Comparison of ENCODE assay signal across 13 mouse cellular contexts in the genomic region with DNA sequence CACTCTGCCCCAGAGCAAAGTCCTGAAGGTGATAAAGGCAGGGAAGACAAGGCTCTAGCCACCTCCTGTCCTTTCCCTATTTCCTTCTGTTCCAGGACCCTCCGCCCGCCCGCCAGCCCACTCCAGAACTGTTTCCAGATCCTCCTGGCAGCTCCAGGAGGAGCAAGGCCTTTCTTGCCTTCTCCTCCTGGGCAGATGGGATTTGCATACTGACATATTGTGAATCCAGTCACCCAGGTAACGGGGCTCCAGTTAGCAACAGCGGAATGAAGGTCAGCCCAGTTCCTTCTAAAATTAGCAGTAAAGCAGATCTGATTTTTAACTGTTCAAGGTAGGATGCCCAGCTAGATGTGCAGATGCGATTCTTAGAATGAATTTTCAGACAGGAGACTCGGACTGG.
A peak's percentile ranks its signal among the peaks of the same experiment; 100 is the strongest.
DNase-seq lines count a peak whose midpoint lies in the region; ATAC-seq and TF ChIP-seq lines count a peak whose summit lies in the region.
"Had no signal": no experiment of that assay in that cellular context is flagged by ENCODE, and none has a peak within 500 bp of the region (broad histone marks: within the 10 kb centered on the region; RNA-seq: fewer than 3 reads in every experiment).

No protein-coding gene starts in this region.

- no peak for DNase-seq in gastrocnemius, adult 2 months
- DNase-seq in gastrocnemius, postnatal 10 days: no peak
- no peak for DNase-seq in midbrain, embryonic 14.5 days
- no peak for DNase-seq in midbrain, embryonic 10.5 days (ENCODE audit: low spot score)
- peak; percentile 45 to 59 for DNase-seq in cerebellum, adult 18-20 months
- DNase-seq in embryo, embryonic 11 days: no peak
- DNase-seq in ovary, postnatal 14 days (ENCODE audit: low spot score): no peak
- DNase-seq: liver; lung, postnatal 36 days had no signal

- peak overlapping the region; percentile 77 for H3K27ac ChIP-seq in gastrocnemius, adult 2 months
- H3K27ac ChIP-seq in midbrain, embryonic 14.5 days (replicated peaks; ENCODE audit: low read depth, low read length): 0 out of 2 replicates have a peak overlapping the region, but pooled peaks have one; percentile 1
- H3K27ac ChIP-seq in midbrain, embryonic 10.5 days (replicated peaks): no peak overlapping the region
- H3K27ac ChIP-seq in midbrain, embryonic 15.5 days: 0 out of 2 replicates have a peak overlapping the region, but pooled peaks have one; percentile 12
- H3K27ac ChIP-seq: hindbrain, embryonic 13.5 days; stomach, postnatal 0 days had no signal

- H3K9me3 ChIP-seq in midbrain, embryonic 14.5 days (ENCODE audit: control insufficient read depth, low read length): no peaks in the 10 kb centered on the region
- no peaks in the 10 kb centered on the region for H3K9me3 ChIP-seq in midbrain, embryonic 10.5 days (replicated peaks)
- H3K9me3 ChIP-seq in midbrain, embryonic 15.5 days: no peaks in the 10 kb centered on the region
- H3K9me3 ChIP-seq: hindbrain, embryonic 13.5 days had no signal

- no peak overlapping the region for H3K4me2 ChIP-seq in midbrain, embryonic 14.5 days (ENCODE audit: low read length)
- H3K4me2 ChIP-seq in midbrain, embryonic 15.5 days: no peak overlapping the region
- H3K4me2 ChIP-seq: hindbrain, embryonic 13.5 days had no signal

- intact Hi-C loops in gastrocnemius, adult 2 months (cut with DNase I): no loop called here

- ATAC-seq in midbrain, embryonic 14.5 days (ENCODE audit: low FRiP score, low TSS enrichment): no peak
- ATAC-seq in midbrain, embryonic 15.5 days (replicated peaks): no peak

- no peaks in the 10 kb centered on the region for H3K36me3 ChIP-seq in midbrain, embryonic 14.5 days (ENCODE audit: control insufficient read depth, insufficient read depth, low read length)
- 0 out of 2 replicates have a peak, but pooled peaks cover 7% of the 10 kb centered on the region for H3K36me3 ChIP-seq in midbrain, embryonic 10.5 days
- no peaks in the 10 kb centered on the region for H3K36me3 ChIP-seq in midbrain, embryonic 15.5 days (replicated peaks)
- H3K36me3 ChIP-seq: hindbrain, embryonic 13.5 days had no signal

- no peak for TF ChIP-seq CTCF in gastrocnemius, adult 2 months (IDR thresholded peaks at IDR 0.05)

- no peak overlapping the region for H3K4me3 ChIP-seq in gastrocnemius, adult 2 months
- H3K4me3 ChIP-seq in midbrain, embryonic 14.5 days (replicated peaks; ENCODE audit: low read depth, low read length): no peak overlapping the region
- no peak overlapping the region for H3K4me3 ChIP-seq in midbrain, embryonic 10.5 days
- H3K4me3 ChIP-seq in midbrain, embryonic 15.5 days: no peak overlapping the region
- H3K4me3 ChIP-seq: hindbrain, embryonic 13.5 days; myocyte had no signal

- no peaks in the 10 kb centered on the region for H3K27me3 ChIP-seq in midbrain, embryonic 14.5 days (ENCODE audit: control insufficient read depth, insufficient read depth, low read length)
- H3K27me3 ChIP-seq in midbrain, embryonic 10.5 days (ENCODE audit: low read depth, poor library complexity, severe bottlenecking): no peaks in the 10 kb centered on the region
- H3K27me3 ChIP-seq in midbrain, embryonic 15.5 days (replicated peaks): no peaks in the 10 kb centered on the region
- H3K27me3 ChIP-seq: hindbrain, embryonic 13.5 days had no signal

- peaks cover 13% of the 10 kb centered on the region for H3K4me1 ChIP-seq in midbrain, embryonic 14.5 days (ENCODE audit: control insufficient read depth, insufficient read depth, low read length)
- H3K4me1 ChIP-seq in midbrain, embryonic 10.5 days: peaks cover 41% of the 10 kb centered on the region
- peaks cover 19% of the 10 kb centered on the region for H3K4me1 ChIP-seq in midbrain, embryonic 15.5 days

- no peak overlapping the region for H3K9ac ChIP-seq in midbrain, embryonic 14.5 days (replicated peaks; ENCODE audit: low read length)
- no peak overlapping the region for H3K9ac ChIP-seq in midbrain, embryonic 15.5 days
- H3K9ac ChIP-seq: hindbrain, embryonic 13.5 days had no signal

- WGBS in midbrain, embryonic 14.5 days: 40% methylated on average over 7 of the region's 7 CpGs
- 68% methylated on average over 7 of the region's 7 CpGs for WGBS in midbrain, embryonic 10.5 days
- WGBS in midbrain, embryonic 15.5 days: 41% methylated on average over 7 of the region's 7 CpGs

Comparison
In these comparisons a context has a peak if more than half of its experiments do, and no peak if none do; other contexts are left out.
1. DNase-seq: peak in cerebellum, adult 18-20 months (2 of 2); none in gastrocnemius, adult 2 months (single experiment), gastrocnemius, postnatal 10 days (single experiment), midbrain, embryonic 14.5 days (single experiment), midbrain, embryonic 10.5 days (single experiment), embryo, embryonic 11 days (single experiment) and ovary, postnatal 14 days (single experiment).